Mouse (Mus musculus) heart, postnatal 25 days (tissue): ENCODE data around the gene Fam213a. TPM values are rescaled to one million over a fixed set of nuclear protein-coding genes. Genes with fewer than 3 reads are reported as not detected.

Experiments used
- DNase-seq: peaks from one replicate; pipeline ENCODE4 v3.0.0; 2022; ENCODE audit warnings: low spot score
- intact Hi-C: fragments of 180-260 bp; cut with DNase I; formaldehyde crosslinking; loops from one replicate; pipeline ENCODE4 v1.15.1; 2025
- total RNA-seq, 2 experiments: library from RNA; stranded (reverse); gene quantifications; 2 replicates each; pipeline ENCODE4 v1.2.3; 2021

Gene Fam213a
- total RNA-seq, 2 experiments from 2014 or later, result 16.3 to 17.0 TPM

GRCm38 (mm10) chr14:40965507-40966356, 47.9 kb downstream of the Fam213a start:
- no peak for DNase-seq

DNA sequence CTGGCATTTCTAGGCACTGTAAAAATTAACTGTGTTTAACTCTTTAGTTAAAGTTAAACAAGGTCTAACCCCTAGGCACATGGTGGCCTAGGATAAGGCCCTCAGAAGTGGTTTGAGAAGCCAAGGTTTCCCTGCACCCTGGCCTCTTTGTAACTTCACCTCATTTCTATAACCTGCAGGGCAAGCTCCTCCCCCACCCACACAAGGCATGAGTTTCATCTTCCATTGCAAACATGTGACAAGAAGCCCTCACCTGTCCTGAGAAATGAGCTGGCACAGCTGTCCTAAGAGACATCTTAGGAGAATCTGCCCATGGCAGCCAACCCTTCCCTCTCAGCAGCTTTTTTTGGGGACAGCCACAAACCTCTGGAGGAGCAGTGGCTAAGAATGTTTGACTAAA, 48.7 kb downstream of the Fam213a start:
- intact Hi-C loops, result loop anchor here (2.0 kb wide), 1 partner anchor 32 kb away; no protein-coding TSS in a partner anchor
- DNase-seq, result no peak

More at GRCm38 (mm10) chr14:40965507-40966356, 47.9 kb downstream of the Fam213a start:
- intact Hi-C loops, result loop anchor here (2.0 kb wide), 1 partner anchor 33 kb away; no protein-coding TSS in a partner anchor

DNA sequence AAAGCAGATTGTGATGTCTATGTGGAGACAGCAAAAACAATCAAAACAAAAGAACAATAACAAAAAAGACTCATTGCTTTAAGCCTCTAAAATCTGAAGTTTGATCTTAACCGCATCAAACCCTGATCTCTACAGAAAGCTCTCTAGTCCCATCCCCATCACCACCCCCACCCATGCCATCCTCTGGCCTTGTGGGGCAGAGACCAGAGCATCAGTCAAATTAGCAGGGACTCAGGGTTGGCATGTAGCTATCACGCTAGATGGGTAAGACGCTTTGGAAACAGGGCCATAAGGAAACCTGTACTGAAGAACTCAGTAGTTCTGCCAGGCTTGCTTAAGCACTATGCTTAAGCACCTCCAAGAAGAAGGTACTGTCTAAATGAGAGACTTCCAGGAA, 49.4 kb downstream of the Fam213a start:
- intact Hi-C loops, result loop anchor here (2.0 kb wide), 1 partner anchor 31 kb away; no protein-coding TSS in a partner anchor
- DNase-seq, result no peak

- intact Hi-C loops, result loop anchor here (2.0 kb wide), 1 partner anchor 31 kb away; no protein-coding TSS in a partner anchor
- DNase-seq, result no peak
These were observed 49.9 kb downstream of the Fam213a start for GRCm38 (mm10) chr14:40963501-40964213.

- intact Hi-C loops, result no loop called here
These were observed 51.0 kb downstream of the Fam213a start for GRCm38 (mm10) chr14:40962365-40963290.

GRCm38 (mm10) chr14:40960237-40960636, 53.4 kb downstream of the Fam213a start:
- no peak for DNase-seq
- intact Hi-C loops, result no loop called here

More at GRCm38 (mm10) chr14:40962365-40963290, 51.0 kb downstream of the Fam213a start:
- DNase-seq, result no peak

DNA sequence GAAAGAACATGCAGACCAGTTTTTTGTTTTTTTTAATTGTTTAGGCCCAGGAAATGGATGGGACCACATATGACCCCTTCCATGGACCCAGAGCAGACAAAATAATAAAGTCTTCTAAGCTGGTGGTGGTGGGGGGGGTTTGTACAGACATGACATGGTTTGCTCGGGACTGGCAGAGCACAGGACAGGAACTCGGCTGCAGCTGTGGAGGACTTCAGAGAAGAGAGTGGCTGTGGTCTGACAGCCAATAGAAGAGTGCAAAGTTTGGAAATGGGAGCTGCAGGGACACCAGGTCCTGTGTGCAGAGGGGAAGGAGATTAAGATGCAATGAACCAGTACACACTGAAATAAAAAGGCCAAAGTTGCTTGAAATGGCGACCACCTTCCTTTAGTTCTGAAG, 54.0 kb downstream of the Fam213a start:
- no peak for DNase-seq
- intact Hi-C loops, result no loop called here

GRCm38 (mm10) chr14:40958986-40959381, 54.6 kb downstream of the Fam213a start:
- intact Hi-C loops, result no loop called here
- DNase-seq, result no peak

DNA sequence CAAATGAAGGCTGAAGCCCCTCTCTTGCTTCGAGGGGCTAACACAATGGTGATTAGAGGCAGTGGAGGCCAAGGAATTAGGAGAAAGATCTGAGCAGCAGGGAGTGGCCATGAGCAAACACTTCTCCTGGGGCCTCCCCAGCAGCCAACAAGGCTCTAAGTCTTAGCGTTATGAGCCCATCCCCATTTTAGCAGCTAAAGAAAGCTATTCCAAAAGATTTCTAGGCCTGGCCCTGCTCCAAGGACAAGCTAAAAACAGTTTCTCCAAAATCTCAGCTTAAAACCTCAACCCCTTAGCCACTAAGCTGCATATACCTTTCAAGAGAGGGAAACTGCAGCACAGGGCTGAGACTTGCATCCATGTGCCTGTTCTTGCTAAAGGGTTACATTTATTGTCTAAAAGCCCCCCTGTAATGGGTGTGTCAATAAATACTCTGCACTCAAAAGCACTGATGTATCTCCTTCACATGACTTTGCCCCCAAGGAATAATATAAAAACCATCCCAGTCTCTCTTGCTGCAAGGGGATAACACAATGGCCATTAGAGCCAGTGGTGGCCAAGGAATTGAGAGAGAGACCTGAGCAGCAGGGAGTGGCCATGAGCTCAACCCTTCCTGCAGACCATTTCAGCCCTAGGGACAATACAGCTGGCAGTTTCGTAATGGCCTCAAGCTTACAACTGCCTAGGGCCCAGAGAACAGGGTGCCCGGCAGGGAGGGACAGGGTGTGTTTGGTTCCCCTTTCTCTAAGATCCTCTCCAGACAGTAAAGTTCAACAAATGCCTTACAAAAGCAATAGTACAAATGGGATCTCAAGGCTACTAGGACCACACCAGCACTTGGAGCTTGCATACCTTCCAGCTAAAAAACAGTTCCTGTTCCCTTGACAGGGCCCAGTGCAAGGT, 55.3 kb downstream of the Fam213a start:
- no peak for DNase-seq
- intact Hi-C loops, result no loop called here

- intact Hi-C loops, result no loop called here
- DNase-seq, result no peak
These were observed 56.0 kb downstream of the Fam213a start for GRCm38 (mm10) chr14:40957607-40958006.

DNA sequence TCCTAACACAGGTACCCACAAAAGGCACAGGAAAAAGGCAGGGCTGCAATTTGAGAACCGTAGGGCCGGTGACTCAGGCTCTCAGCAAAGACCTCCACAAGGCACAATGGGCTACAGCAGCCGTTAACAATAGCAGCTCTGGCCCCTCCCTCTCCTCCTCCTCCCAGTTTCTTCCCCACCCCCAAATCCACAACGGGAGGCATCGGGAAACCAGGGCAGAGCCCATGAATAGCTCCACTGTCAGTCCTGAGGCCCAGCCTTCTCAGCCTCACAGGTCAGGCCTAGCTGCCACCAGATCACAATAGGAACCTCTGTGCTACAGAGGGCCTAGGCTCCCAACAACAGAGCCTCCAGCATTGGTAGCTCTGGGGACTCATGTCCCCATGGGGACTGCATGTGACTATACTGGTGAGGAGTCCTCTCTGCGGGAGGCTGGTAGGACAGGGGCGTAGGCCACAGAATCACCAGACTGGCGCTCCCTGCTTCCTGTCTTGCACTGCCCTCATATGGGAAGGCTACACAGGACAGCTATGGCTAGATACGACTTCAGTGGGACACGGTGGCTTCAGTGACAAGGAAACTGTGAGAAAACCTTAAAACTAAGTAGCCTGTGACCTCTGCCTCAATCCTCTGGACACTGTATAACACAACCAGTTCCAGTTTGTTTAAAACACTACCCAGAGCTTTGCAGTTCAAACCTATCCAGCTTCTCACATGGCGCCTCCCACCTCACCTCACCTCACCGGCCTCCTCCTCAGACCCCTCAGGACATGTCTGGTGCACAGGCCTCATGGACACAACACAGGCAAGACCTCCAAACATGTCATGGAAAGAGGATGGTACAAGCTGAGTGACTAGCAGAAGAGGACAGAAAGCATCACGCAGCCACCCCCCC, 57.1 kb downstream of the Fam213a start:
- no peak for DNase-seq
- intact Hi-C loops, result loop anchor here (1.0 kb wide), 1 partner anchor 9 kb away; no protein-coding TSS in a partner anchor

DNA sequence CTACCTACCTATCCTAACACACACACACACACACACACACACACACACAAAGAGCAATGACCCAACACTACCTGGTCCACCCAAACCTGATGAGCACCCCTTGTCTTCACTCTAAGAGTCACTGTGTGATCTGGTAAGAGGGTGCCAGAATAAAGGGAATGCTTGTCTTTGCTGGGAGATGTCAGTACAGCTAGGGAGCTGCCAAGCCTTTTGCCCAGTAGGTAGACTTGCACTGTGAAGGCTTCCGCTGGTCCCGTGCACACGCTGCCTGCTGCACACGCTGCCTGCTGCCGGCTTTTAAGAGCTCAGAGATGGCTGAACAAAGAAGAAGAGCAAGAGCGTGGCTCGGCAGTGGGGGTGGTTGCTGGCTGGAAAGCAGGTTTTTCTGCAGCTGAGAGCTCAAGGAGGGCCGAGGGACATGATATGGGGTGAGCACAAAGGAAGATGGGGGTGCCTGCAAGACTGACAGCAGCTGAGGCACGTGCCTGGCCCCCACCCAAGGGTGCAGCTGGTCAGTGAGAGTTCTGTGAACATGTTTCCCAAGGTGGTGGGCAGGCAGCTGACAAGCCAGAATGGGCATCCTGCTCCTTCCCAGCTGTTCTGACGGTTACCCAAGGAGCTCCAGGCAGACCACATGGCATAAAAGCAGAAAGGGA, 57.9 kb downstream of the Fam213a start:
- no peak for DNase-seq
- intact Hi-C loops, result loop anchor here (1.0 kb wide), 1 partner anchor 8 kb away; no protein-coding TSS in a partner anchor

GRCm38 (mm10) chr14:40955146-40955545, 58.4 kb downstream of the Fam213a start:
- intact Hi-C loops, result no loop called here
- DNase-seq, result no peak

- intact Hi-C loops, result no loop called here
These were observed 60.2 kb downstream of the Fam213a start for GRCm38 (mm10) chr14:40953381-40953780.

GRCm38 (mm10) chr14:40952715-40953114, 60.9 kb downstream of the Fam213a start:
- DNase-seq, result no peak
- intact Hi-C loops, result no loop called here

More at GRCm38 (mm10) chr14:40953381-40953780, 60.2 kb downstream of the Fam213a start:
- no peak for DNase-seq

DNA sequence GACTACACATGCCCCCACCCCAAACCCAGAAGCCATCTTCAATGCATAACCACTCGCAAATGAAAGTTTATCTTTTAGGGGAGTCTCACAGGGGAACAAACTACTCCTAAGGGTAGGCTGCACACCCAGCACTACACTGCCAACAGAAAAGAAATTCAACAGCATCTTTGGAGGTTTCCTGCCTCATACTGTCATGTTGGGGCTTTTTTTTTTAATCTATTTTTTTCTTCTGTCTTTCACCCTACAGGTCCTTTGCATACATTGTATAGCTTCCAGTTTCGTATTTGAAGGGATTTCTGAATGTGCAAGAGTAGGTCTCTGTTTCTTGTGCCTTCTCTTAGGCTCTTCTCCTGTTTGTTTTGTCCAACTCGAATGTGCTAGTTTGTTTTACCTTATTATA, 61.3 kb downstream of the Fam213a start:
- no peak for DNase-seq
- intact Hi-C loops, result no loop called here
